Mouse (Mus musculus) midbrain, postnatal 0 days (tissue): ENCODE results near the gene Rhobtb1. TPM values are rescaled to one million over a fixed set of nuclear protein-coding genes. Genes with fewer than 3 reads are reported as not detected.

Experiments used
- ATAC-seq: fragments of 200-750 bp; cut with Nextera tagmentation; 2 replicates; pipeline ENCODE4 v1.8.0; 2017; ENCODE audit warnings: moderate number of reproducible peaks, mild to moderate bottlenecking, moderate TSS enrichment, moderate library complexity; ENCODE audit not compliant: low FRiP score
- DNase-seq: peaks from one replicate; pipeline ENCODE4 v3.0.0-alpha.2; 2015; ENCODE audit warnings: low spot score
- H3K27ac ChIP-seq: fragments of 300-500 bp; sonication (generic); 2 replicates; pipeline ENCODE4 v1.5.1; 2014; ENCODE audit warnings: low read depth, mild to moderate bottlenecking, low read length, mixed read lengths
- H3K27me3 ChIP-seq: fragments of 300-500 bp; sonication (generic); 2 replicates; pipeline ENCODE4 v1.6.1; 2014; ENCODE audit warnings: low read length, control low read depth, mixed read lengths; ENCODE audit not compliant: insufficient read depth
- H3K36me3 ChIP-seq: fragments of 300-500 bp; sonication (generic); 2 replicates; pipeline ENCODE4 v1.6.1; 2014; ENCODE audit warnings: low read length, control low read depth, mixed read lengths; ENCODE audit not compliant: insufficient read depth
- H3K4me1 ChIP-seq: fragments of 300-500 bp; sonication (generic); 2 replicates; pipeline ENCODE4 v1.6.1; 2014; ENCODE audit warnings: mild to moderate bottlenecking, control low read depth, antibody characterized with exemption, low read length, mixed read lengths; ENCODE audit not compliant: insufficient read depth
- H3K4me2 ChIP-seq: fragments of 300-500 bp; sonication (generic); 2 replicates; pipeline ENCODE4 v1.6.1; 2014; ENCODE audit warnings: low read depth, mild to moderate bottlenecking, low read length, mixed read lengths; ENCODE audit not compliant: poor library complexity, severe bottlenecking
- H3K4me3 ChIP-seq: fragments of 300-500 bp; sonication (generic); 2 replicates; pipeline ENCODE4 v1.5.1; 2014; ENCODE audit warnings: low read depth, mild to moderate bottlenecking, low read length, moderate library complexity
- H3K9ac ChIP-seq: fragments of 300-500 bp; sonication (generic); replicated peaks from 2 replicates; pipeline ENCODE4 v1.6.1; 2014; ENCODE audit warnings: mild to moderate bottlenecking, low read length, moderate library complexity, mixed read lengths; ENCODE audit not compliant: poor library complexity, severe bottlenecking
- H3K9me3 ChIP-seq: fragments of 300-500 bp; sonication (generic); 2 replicates; pipeline ENCODE4 v1.6.1; 2016; ENCODE audit warnings: low read length, control low read depth
- CTCF ChIP-seq: IDR thresholded peaks from 2 replicates; pipeline ENCODE4 v1.5.1; 2016; ENCODE audit warnings: antibody characterized with exemption, mild to moderate bottlenecking
- WGBS: fragments of 180-500 bp; shearing (Covaris S2); extraction: QIAGEN DNeasy Blood & Tissue Kit; methylation state at CpG from one replicate; pipeline ENCODE4 v1.1.7; 2014; 5-methylcytosine and 5-hydroxymethylcytosine counted together
- polyA plus RNA-seq: library from polyadenylated mRNA; unstranded; fragments of >200 nt; fragmentation: Nextera tagmentation; extraction: Ambion mirVana; gene quantifications from 2 replicates; pipeline ENCODE4 v1.2.1, GENCODE M21; 2015
- total RNA-seq: library from RNA; depleted of rRNA; stranded (reverse); fragments of >200 nt; gene quantifications from 2 replicates; pipeline ENCODE4 v1.2.3, GENCODE M21; 2014

Gene Rhobtb1
- total and polyA plus RNA-seq, 2 experiments from 2014 or later, result 9.2 to 15.3 TPM

- Histone ChIP-seq H3K9ac (no peak overlapping the region), H3K4me2 (no peak overlapping the region), H3K27ac (no peak overlapping the region), H3K4me1 (peaks cover 9% of the 10 kb centered on the region; the same call in 1 of the 2 replicates), H3K4me3 (no peak overlapping the region), H3K36me3 (no peaks in the 10 kb centered on the region), H3K9me3 (no peaks in the 10 kb centered on the region), H3K27me3 (no peaks in the 10 kb centered on the region)
- no peak for TF ChIP-seq CTCF
- WGBS, result 86% methylated on average over 6 of the region's 6 CpGs
- ATAC-seq (no peak), DNase-seq (no peak)
Observed at GRCm38 (mm10) chr10:69331231-69331630, 180.0 kb downstream of the Rhobtb1 start.

- peaks cover 9% of the 10 kb centered on the region; the same call in 1 of the 2 replicates for H3K4me1 ChIP-seq
- DNase-seq, result no peak
- 89% methylated on average over 11 of the region's 11 CpGs for WGBS
- no peak overlapping the region for H3K4me2 ChIP-seq
- no peaks in the 10 kb centered on the region for H3K36me3 ChIP-seq
- no peaks in the 10 kb centered on the region for H3K27me3 ChIP-seq
- H3K9ac ChIP-seq, result no peak overlapping the region
- TF ChIP-seq CTCF, result no peak
- no peak overlapping the region for H3K4me3 ChIP-seq
- no peak overlapping the region for H3K27ac ChIP-seq
- no peaks in the 10 kb centered on the region for H3K9me3 ChIP-seq
- no peak for ATAC-seq
Observed at GRCm38 (mm10) chr10:69333212-69333611, 182.0 kb downstream of the Rhobtb1 start.

- Histone ChIP-seq H3K4me2 (no peak overlapping the region), H3K9ac (no peak overlapping the region), H3K9me3 (no peaks in the 10 kb centered on the region), H3K36me3 (no peaks in the 10 kb centered on the region), H3K4me1 (0 out of 2 replicates have a peak, but pooled peaks cover 4% of the 10 kb centered on the region), H3K4me3 (no peak overlapping the region), H3K27me3 (no peaks in the 10 kb centered on the region), H3K27ac (no peak overlapping the region)
- peak; percentile 31 for DNase-seq
- ATAC-seq, result no peak
- no peak for TF ChIP-seq CTCF
- WGBS, result 52% methylated on average over 16 of the region's 16 CpGs
Observed at GRCm38 (mm10) chr10:69334271-69335194, 183.3 kb downstream of the Rhobtb1 start.

DNA sequence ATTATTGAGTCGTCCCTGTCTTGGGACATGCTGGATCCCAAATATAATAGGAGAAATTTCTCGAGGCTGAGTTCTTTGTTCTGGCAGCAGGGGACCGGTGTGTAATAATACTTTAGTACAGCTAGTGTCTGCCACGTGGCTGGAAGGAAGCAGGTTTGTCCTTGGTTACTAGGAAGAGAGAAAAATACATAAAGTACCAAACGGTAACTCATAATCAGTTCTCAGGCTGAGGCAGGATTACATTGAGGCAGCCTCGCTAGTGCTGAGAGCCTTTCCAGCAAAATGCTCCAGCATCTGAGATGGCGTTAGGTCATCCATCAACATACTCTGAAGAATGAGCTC is 183.9 kb downstream of the Rhobtb1 start:
- Histone ChIP-seq H3K36me3 (no peaks in the 10 kb centered on the region), H3K27me3 (no peaks in the 10 kb centered on the region), H3K9ac (no peak overlapping the region), H3K4me2 (no peak overlapping the region), H3K4me1 (0 out of 2 replicates have a peak, but pooled peaks cover 4% of the 10 kb centered on the region), H3K9me3 (no peaks in the 10 kb centered on the region), H3K27ac (0 out of 2 replicates have a peak overlapping the region, but pooled peaks have one; percentile 43), H3K4me3 (no peak overlapping the region)
- DNase-seq (peak; percentile 32), ATAC-seq (no peak)
- WGBS, result 35% methylated on average over 7 of the region's 7 CpGs
- no peak for TF ChIP-seq CTCF

DNA sequence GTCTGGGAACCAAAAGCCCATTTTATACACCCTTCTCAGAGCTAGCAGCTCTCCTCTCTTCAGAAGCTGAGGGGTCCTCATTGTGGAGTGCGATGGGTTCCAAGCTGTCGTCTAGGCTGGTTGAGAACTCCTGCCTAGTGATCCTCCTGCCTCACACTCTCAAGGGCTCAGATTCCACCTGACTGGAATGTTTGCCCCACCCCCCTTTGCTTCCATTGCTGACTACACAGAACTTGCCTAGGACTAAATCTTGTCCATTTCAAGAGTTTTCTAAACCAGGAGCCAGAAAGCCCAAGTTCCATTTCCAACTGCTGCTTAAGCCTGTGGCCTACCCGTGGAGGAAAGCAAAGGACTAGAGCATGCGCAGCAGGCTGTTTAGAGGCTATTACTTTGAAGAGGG is 184.4 kb downstream of the Rhobtb1 start:
- TF ChIP-seq CTCF, result no peak
- Histone ChIP-seq H3K9ac (no peak overlapping the region), H3K4me1 (0 out of 2 replicates have a peak, but pooled peaks cover 4% of the 10 kb centered on the region), H3K9me3 (no peaks in the 10 kb centered on the region), H3K4me2 (no peak overlapping the region), H3K4me3 (no peak overlapping the region), H3K27ac (no peak overlapping the region), H3K36me3 (no peaks in the 10 kb centered on the region), H3K27me3 (no peaks in the 10 kb centered on the region)
- DNase-seq (no peak), ATAC-seq (no peak)
- 86% methylated on average over 4 of the region's 4 CpGs for WGBS

DNA sequence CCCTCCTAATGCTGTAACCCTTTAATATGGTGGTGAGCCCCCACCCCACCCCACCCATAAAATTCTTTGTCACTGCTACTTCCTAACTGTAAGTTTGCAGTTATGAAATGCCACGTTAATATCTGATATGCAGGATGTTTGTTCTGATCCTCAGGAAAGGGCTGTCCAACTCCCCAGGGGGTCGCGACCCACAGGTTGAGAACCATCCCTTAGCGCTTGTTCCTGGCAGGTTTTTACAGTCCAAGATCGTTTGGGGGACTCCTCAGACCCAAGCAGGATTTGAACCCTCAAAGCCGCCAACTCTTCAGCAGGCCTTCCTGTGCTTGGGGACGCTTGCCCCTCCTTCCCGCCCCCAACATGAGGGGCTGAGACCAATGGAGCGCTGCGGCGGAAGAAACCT is 185.0 kb downstream of the Rhobtb1 start:
- no peak for ATAC-seq
- Histone ChIP-seq H3K36me3 (no peaks in the 10 kb centered on the region), H3K27ac (no peak overlapping the region), H3K4me3 (no peak overlapping the region), H3K4me2 (no peak overlapping the region), H3K9ac (no peak overlapping the region), H3K9me3 (no peaks in the 10 kb centered on the region), H3K4me1 (0 out of 2 replicates have a peak, but pooled peaks cover 4% of the 10 kb centered on the region), H3K27me3 (no peaks in the 10 kb centered on the region)
- DNase-seq, result no peak
- no peak for TF ChIP-seq CTCF
- 93% methylated on average over 11 of the region's 11 CpGs for WGBS
